Mouse (Mus musculus): ENCODE results near the gene Naa15. TPM values are rescaled to one million over a fixed set of nuclear protein-coding genes. Genes with fewer than 3 reads are reported as not detected.
"Not testable (repeated sequence)": the region's sequence is repeated elsewhere in the genome, so short reads cannot be mapped to it uniquely, and the experiment has no call there.

Gene Naa15
- polyA plus RNA-seq, 1 experiment from 2014 or later, result 45.7 TPM

DNA sequence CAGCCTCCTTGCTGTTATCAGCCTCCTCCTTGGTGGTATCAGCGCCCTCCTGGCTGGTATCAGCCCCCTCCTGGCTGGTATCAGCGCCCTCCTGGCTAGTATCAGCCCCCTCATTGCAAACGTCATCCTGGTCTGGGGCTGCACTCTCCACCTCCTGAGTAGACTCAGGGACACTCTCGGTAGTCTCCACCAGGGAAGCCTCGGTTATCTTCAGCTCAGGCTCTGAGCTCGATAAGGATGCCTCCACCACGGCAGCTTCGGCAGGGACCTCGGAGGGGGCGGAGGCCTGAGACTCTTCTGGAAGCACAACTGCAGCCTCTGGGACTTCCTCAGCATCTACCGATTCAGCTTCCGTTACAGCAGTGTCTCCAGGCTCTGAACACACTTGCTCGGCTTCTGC, 26.0 kb upstream of the Naa15 start:
- Histone ChIP-seq H3K9ac (replicated peaks; ENCODE audit: low read depth, low read length) (no peak overlapping the region), H3K4me3 (ENCODE audit: low read depth, low read length) (no peak overlapping the region), H3K36me3 (ENCODE audit: control insufficient read depth, insufficient read depth, low read length) (no peaks in the 10 kb centered on the region), H3K27me3 (ENCODE audit: control insufficient read depth, insufficient read depth, low read length) (no peaks in the 10 kb centered on the region), H3K9me3 (ENCODE audit: control insufficient read depth, low read depth, low read length) (no peaks in the 10 kb centered on the region), H3K4me2 (replicated peaks; ENCODE audit: low read depth, low read length) (peak overlapping the region; percentile 35), H3K4me1 (ENCODE audit: control insufficient read depth, insufficient read depth, low read length) (no peaks in the 10 kb centered on the region), H3K27ac (ENCODE audit: low read length) (no peak overlapping the region)
- ATAC-seq (ENCODE audit: insufficient number of reproducible peaks, insufficient read depth, low FRiP score, low read depth), result peak; percentile 63; the same call in 1 of the 2 replicates
- WGBS, result 8% methylated on average over 13 of the region's 13 CpGs

- Histone ChIP-seq H3K27me3 (ENCODE audit: control insufficient read depth, insufficient read depth, low read length) (no peaks in the 10 kb centered on the region), H3K27ac (ENCODE audit: low read length) (no peak overlapping the region), H3K9me3 (ENCODE audit: control insufficient read depth, low read depth, low read length) (no peaks in the 10 kb centered on the region), H3K4me1 (ENCODE audit: control insufficient read depth, insufficient read depth, low read length) (no peaks in the 10 kb centered on the region), H3K36me3 (ENCODE audit: control insufficient read depth, insufficient read depth, low read length) (no peaks in the 10 kb centered on the region), H3K4me3 (ENCODE audit: low read depth, low read length) (no peak overlapping the region), H3K4me2 (replicated peaks; ENCODE audit: low read depth, low read length) (no peak overlapping the region), H3K9ac (replicated peaks; ENCODE audit: low read depth, low read length) (no peak overlapping the region)
- ATAC-seq (ENCODE audit: insufficient number of reproducible peaks, insufficient read depth, low FRiP score, low read depth), result no peak
- 69% methylated on average over 5 of the region's 5 CpGs for WGBS
Observed at GRCm38 (mm10) chr3:51391095-51391494, 23.9 kb upstream of the Naa15 start.

GRCm38 (mm10) chr3:51391591-51391990, 23.4 kb upstream of the Naa15 start:
- Histone ChIP-seq H3K9me3 (ENCODE audit: control insufficient read depth, low read depth, low read length) (no peaks in the 10 kb centered on the region), H3K4me2 (replicated peaks; ENCODE audit: low read depth, low read length) (no peak overlapping the region), H3K27ac (ENCODE audit: low read length) (no peak overlapping the region), H3K9ac (replicated peaks; ENCODE audit: low read depth, low read length) (no peak overlapping the region), H3K4me1 (ENCODE audit: control insufficient read depth, insufficient read depth, low read length) (no peaks in the 10 kb centered on the region), H3K27me3 (ENCODE audit: control insufficient read depth, insufficient read depth, low read length) (no peaks in the 10 kb centered on the region), H3K4me3 (ENCODE audit: low read depth, low read length) (no peak overlapping the region), H3K36me3 (ENCODE audit: control insufficient read depth, insufficient read depth, low read length) (no peaks in the 10 kb centered on the region)
- WGBS, result 88% methylated on average over 5 of the region's 5 CpGs
- ATAC-seq (ENCODE audit: insufficient number of reproducible peaks, insufficient read depth, low FRiP score, low read depth), result no peak

GRCm38 (mm10) chr3:51393018-51393417, 21.9 kb upstream of the Naa15 start:
- 88% methylated on average over 3 of the region's 3 CpGs for WGBS

DNA sequence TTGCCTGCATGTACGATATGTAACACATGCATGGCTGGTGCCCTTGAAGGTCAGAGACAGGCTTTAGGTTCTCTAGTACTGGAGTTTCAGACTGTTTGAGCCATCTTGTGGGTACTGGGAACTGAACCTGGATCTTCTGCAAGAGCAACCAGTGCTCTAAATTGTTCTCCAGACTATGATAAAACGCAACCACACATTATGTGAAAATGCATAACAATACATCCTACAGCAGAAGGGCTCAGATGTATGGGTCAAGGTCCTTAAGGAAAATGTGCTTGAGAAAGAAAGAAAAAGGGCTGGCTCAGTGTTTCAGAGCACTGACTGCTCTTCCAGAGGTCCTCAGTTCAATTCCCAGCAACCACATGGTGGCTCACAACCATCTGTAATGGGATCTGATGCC, 21.3 kb upstream of the Naa15 start:
- no peak overlapping the region for H3K27ac ChIP-seq (ENCODE audit: low read length)
- no peak overlapping the region for H3K4me2 ChIP-seq (replicated peaks; ENCODE audit: low read depth, low read length)
- H3K4me1 ChIP-seq (ENCODE audit: control insufficient read depth, insufficient read depth, low read length), result no peaks in the 10 kb centered on the region
- no peaks in the 10 kb centered on the region for H3K36me3 ChIP-seq (ENCODE audit: control insufficient read depth, insufficient read depth, low read length)
- no peaks in the 10 kb centered on the region for H3K9me3 ChIP-seq (ENCODE audit: control insufficient read depth, low read depth, low read length)
- H3K4me3 ChIP-seq (ENCODE audit: low read depth, low read length), result no peak overlapping the region
- 96% methylated on average over 2 of the region's 2 CpGs for WGBS
- no peak for ATAC-seq (ENCODE audit: insufficient number of reproducible peaks, insufficient read depth, low FRiP score, low read depth)
- no peak overlapping the region for H3K9ac ChIP-seq (replicated peaks; ENCODE audit: low read depth, low read length)
- no peaks in the 10 kb centered on the region for H3K27me3 ChIP-seq (ENCODE audit: control insufficient read depth, insufficient read depth, low read length)

More at GRCm38 (mm10) chr3:51393018-51393417, 21.9 kb upstream of the Naa15 start:
- H3K36me3 ChIP-seq (ENCODE audit: control insufficient read depth, insufficient read depth, low read length); H3K4me2 ChIP-seq (replicated peaks; ENCODE audit: low read depth, low read length); H3K9me3 ChIP-seq (ENCODE audit: control insufficient read depth, low read depth, low read length); ATAC-seq (ENCODE audit: insufficient number of reproducible peaks, insufficient read depth, low FRiP score, low read depth); H3K27ac ChIP-seq (ENCODE audit: low read length); H3K4me1 ChIP-seq (ENCODE audit: control insufficient read depth, insufficient read depth, low read length); H3K4me3 ChIP-seq (ENCODE audit: low read depth, low read length); H3K9ac ChIP-seq (replicated peaks; ENCODE audit: low read depth, low read length); H3K27me3 ChIP-seq (ENCODE audit: control insufficient read depth, insufficient read depth, low read length): not testable (repeated sequence)

GRCm38 (mm10) chr3:51394881-51395280, 20.1 kb upstream of the Naa15 start:
- no peak overlapping the region for H3K27ac ChIP-seq (ENCODE audit: low read length)
- 68% methylated on average over 3 of the region's 3 CpGs for WGBS
- no peak for ATAC-seq (ENCODE audit: insufficient number of reproducible peaks, insufficient read depth, low FRiP score, low read depth)

DNA sequence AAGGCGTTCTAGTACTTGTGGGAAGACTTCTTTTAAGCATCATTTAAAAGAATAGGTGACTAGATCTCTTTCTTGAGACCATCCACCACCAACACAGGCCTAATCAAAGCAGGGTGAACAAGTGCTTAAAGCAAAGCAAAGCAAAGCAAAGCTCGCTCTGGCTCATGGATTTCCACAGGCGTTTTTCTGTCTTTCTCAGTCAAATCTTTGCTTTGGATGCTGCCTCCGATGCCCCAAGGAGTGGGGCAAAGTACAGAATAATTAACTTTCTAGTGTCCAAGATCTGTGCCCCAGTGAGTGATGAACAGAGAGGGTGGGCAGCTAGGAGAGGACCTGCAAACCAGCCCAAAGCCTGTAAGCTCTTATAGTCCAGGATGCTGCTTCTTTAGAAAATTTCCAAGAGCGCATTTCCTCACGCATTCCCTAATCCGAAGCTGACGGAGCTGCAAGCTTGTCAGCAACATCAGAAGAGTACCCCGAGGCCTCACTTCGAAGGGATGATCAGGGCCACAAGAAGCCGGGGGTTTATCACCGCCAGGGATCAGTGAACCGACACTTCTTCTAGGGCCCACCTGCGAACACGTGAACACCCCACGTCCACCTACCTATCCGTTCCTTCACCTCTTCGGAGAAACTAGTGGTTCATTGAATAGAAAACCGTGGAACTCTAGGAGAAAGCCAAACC, 19.3 kb upstream of the Naa15 start:
- H3K4me3 ChIP-seq (ENCODE audit: low read depth, low read length), result 0 out of 2 replicates have a peak overlapping the region, but pooled peaks have one; percentile 49
- no peak for ATAC-seq (ENCODE audit: insufficient number of reproducible peaks, insufficient read depth, low FRiP score, low read depth)
- no peaks in the 10 kb centered on the region for H3K9me3 ChIP-seq (ENCODE audit: control insufficient read depth, low read depth, low read length)
- no peak overlapping the region for H3K9ac ChIP-seq (replicated peaks; ENCODE audit: low read depth, low read length)
- H3K36me3 ChIP-seq (ENCODE audit: control insufficient read depth, insufficient read depth, low read length), result no peaks in the 10 kb centered on the region
- H3K4me2 ChIP-seq (replicated peaks; ENCODE audit: low read depth, low read length), result peak overlapping the region; percentile 78; the same call in 1 of the 2 replicates
- H3K27ac ChIP-seq (ENCODE audit: low read length), result no peak overlapping the region
- no peaks in the 10 kb centered on the region for H3K27me3 ChIP-seq (ENCODE audit: control insufficient read depth, insufficient read depth, low read length)
- 31% methylated on average over 19 of the region's 19 CpGs for WGBS
- no peaks in the 10 kb centered on the region for H3K4me1 ChIP-seq (ENCODE audit: control insufficient read depth, insufficient read depth, low read length)

More at GRCm38 (mm10) chr3:51394881-51395280, 20.1 kb upstream of the Naa15 start:
- Histone ChIP-seq H3K36me3 (ENCODE audit: control insufficient read depth, insufficient read depth, low read length) (no peaks in the 10 kb centered on the region), H3K4me2 (replicated peaks; ENCODE audit: low read depth, low read length) (no peak overlapping the region), H3K4me1 (ENCODE audit: control insufficient read depth, insufficient read depth, low read length) (no peaks in the 10 kb centered on the region), H3K9me3 (ENCODE audit: control insufficient read depth, low read depth, low read length) (no peaks in the 10 kb centered on the region), H3K4me3 (ENCODE audit: low read depth, low read length) (no peak overlapping the region), H3K9ac (replicated peaks; ENCODE audit: low read depth, low read length) (no peak overlapping the region), H3K27me3 (ENCODE audit: control insufficient read depth, insufficient read depth, low read length) (no peaks in the 10 kb centered on the region)

GRCm38 (mm10) chr3:51396219-51397068, 18.5 kb upstream of the Naa15 start, which contains the start of gene Mgarp:
Gene Mgarp, minus strand, starts transcription at chr3:51396738.
- H3K27ac ChIP-seq (ENCODE audit: low read length), result no peak within 1 kb of the TSS
- peak within 1 kb of the TSS; percentile 21; the same call in 1 of the 2 replicates for H3K9ac ChIP-seq (replicated peaks; ENCODE audit: low read depth, low read length)
- H3K9me3 ChIP-seq (ENCODE audit: control insufficient read depth, low read depth, low read length), result no peaks in the 10 kb centered on the region
- ATAC-seq (ENCODE audit: insufficient number of reproducible peaks, insufficient read depth, low FRiP score, low read depth), result peak; percentile 88; the same call in 1 of the 2 replicates
- H3K4me1 ChIP-seq (ENCODE audit: control insufficient read depth, insufficient read depth, low read length), result no peaks in the 10 kb centered on the region
- H3K4me3 ChIP-seq (ENCODE audit: low read depth, low read length), result peak within 1 kb of the TSS; percentile 49
- peak within 1 kb of the TSS; percentile 78 for H3K4me2 ChIP-seq (replicated peaks; ENCODE audit: low read depth, low read length)
- H3K36me3 ChIP-seq (ENCODE audit: control insufficient read depth, insufficient read depth, low read length), result no peaks in the 10 kb centered on the region
- H3K27me3 ChIP-seq (ENCODE audit: control insufficient read depth, insufficient read depth, low read length), result no peaks in the 10 kb centered on the region
- 2% methylated on average over 41 of the region's 41 CpGs for WGBS
